Mouse (Mus musculus) ovary, postnatal 10 days (tissue): ENCODE results near the gene Gast.
A peak's percentile ranks its signal among the peaks of the same experiment; 100 is the strongest.

Experiments
- DNase-seq: peaks from one replicate; pipeline ENCODE4 v3.0.0; 2022; ENCODE audit warnings: low spot score

The Gast gene

GRCm38 (mm10) chr11:100362209-100362978 lies 28.2 kb downstream of the Gast start:
- peak; percentile 75 for DNase-seq

GRCm38 (mm10) chr11:100362979-100363562 lies 28.9 kb downstream of the Gast start:
- DNase-seq: peak; percentile 41

GRCm38 (mm10) chr11:100369145-100369544 lies 34.9 kb downstream of the Gast start:
- no peak for DNase-seq

- DNase-seq: no peak
These were observed 35.6 kb downstream of the Gast start for GRCm38 (mm10) chr11:100369822-100370221.

- no peak for DNase-seq
These were observed 37.9 kb downstream of the Gast start for GRCm38 (mm10) chr11:100371981-100372558.

- DNase-seq: no peak
These were observed 40.9 kb downstream of the Gast start for GRCm38 (mm10) chr11:100375127-100375526.

- DNase-seq: no peak
These were observed 41.8 kb downstream of the Gast start for GRCm38 (mm10) chr11:100376005-100376404.

GRCm38 (mm10) chr11:100376746-100377389 lies 42.7 kb downstream of the Gast start:
- DNase-seq: no peak

GRCm38 (mm10) chr11:100377989-100378388 lies 43.8 kb downstream of the Gast start:
- DNase-seq: no peak

- DNase-seq: no peak
These were observed 44.2 kb downstream of the Gast start for GRCm38 (mm10) chr11:100378446-100378845.

GRCm38 (mm10) chr11:100379311-100379710 lies 45.1 kb downstream of the Gast start:
- no peak for DNase-seq

GRCm38 (mm10) chr11:100382682-100383081 lies 48.5 kb downstream of the Gast start:
- DNase-seq: no peak

GRCm38 (mm10) chr11:100385016-100385415 lies 50.8 kb downstream of the Gast start:
- no peak for DNase-seq

- DNase-seq: no peak
These were observed 52.4 kb downstream of the Gast start for GRCm38 (mm10) chr11:100386586-100386985.
